Mouse (Mus musculus) skeletal muscle tissue, postnatal 0 days (tissue): ENCODE data around the gene Mier2. TPM values are rescaled to one million over a fixed set of nuclear protein-coding genes. Genes with fewer than 3 reads are reported as not detected.

Experiments used
- microRNA-seq, 2 experiments: library from miRNA; unstranded; fragments of <30 nt; microRNA quantifications; one replicate each; pipeline ENCODE4; 2016
- polyA plus RNA-seq: library from polyadenylated mRNA; unstranded; fragments of >200 nt; fragmentation: Nextera tagmentation; extraction: Ambion mirVana; gene quantifications from 2 replicates; pipeline ENCODE4 v1.2.1, GENCODE M21; 2015

Mier2 gene
- polyA plus RNA-seq: 20.8 and 20.9 TPM in 2 replicates

GRCm38 (mm10) chr10:79554330-79555237 is at the start of gene Mier2:
TSS of gene Mier2 (minus strand) at chr10:79555199.

GRCm38 (mm10) chr10:79587061-79587751 is 32.2 kb upstream of the Mier2 start, which contains the start of gene Theg:
TSS of gene Theg (minus strand) at chr10:79587331.

GRCm38 (mm10) chr10:79533126-79533911 is 21.7 kb downstream of the Mier2 start, which contains the start of gene Plpp2:
TSS of gene Plpp2 (minus strand) at chr10:79533796.

Small RNA genes within 50 kb of the gene (microRNA-seq; reads per million reads assigned to microRNA genes)
- 0 reads per million in 2 experiments for gene Mir6909

Other genes starting within 250 kb of the Mier2 start
- gene Vmn2r82, start 198.7 kb downstream of the Mier2 start, polyA plus RNA-seq: not detected in 2 replicates
- gene Vmn2r83, start 86.5 kb downstream of the Mier2 start, polyA plus RNA-seq: not detected in 2 replicates
- 2.2 and 3.5 TPM in 2 replicates for gene Plpp2, start 21.4 kb downstream of the Mier2 start, polyA plus RNA-seq
- not detected in 2 replicates for gene Theg, start 32.1 kb upstream of the Mier2 start, polyA plus RNA-seq
- gene C2cd4c, start 58.8 kb upstream of the Mier2 start, polyA plus RNA-seq: not detected in 2 replicates
- 1.3 and 1.8 TPM in 2 replicates for gene Shc2, start 82.7 kb upstream of the Mier2 start, polyA plus RNA-seq
- gene Odf3l2, start 90.5 kb upstream of the Mier2 start, polyA plus RNA-seq: 0.13 TPM in 1 of 2 replicates, not detected in the other
- gene Madcam1, start 109.4 kb upstream of the Mier2 start, polyA plus RNA-seq: 0.77 and 1.5 TPM in 2 replicates
- 36.8 and 43.0 TPM in 2 replicates for gene Tpgs1, start 114.2 kb upstream of the Mier2 start, polyA plus RNA-seq
- 329 and 340 TPM in 2 replicates for gene Cdc34, start 127.0 kb upstream of the Mier2 start, polyA plus RNA-seq
- 0.26 and 0.43 TPM in 2 replicates for gene Gzmm, start 133.8 kb upstream of the Mier2 start, polyA plus RNA-seq
- 614 and 720 TPM in 2 replicates for gene Bsg, start 149.3 kb upstream of the Mier2 start, polyA plus RNA-seq
- 0.04 and 0.10 TPM in 2 replicates for gene Hcn2, start 161.4 kb upstream of the Mier2 start, polyA plus RNA-seq
- 22.6 and 26.4 TPM in 2 replicates for gene Polrmt, start 191.4 kb upstream of the Mier2 start, polyA plus RNA-seq
- gene Fgf22, start 199.9 kb upstream of the Mier2 start, polyA plus RNA-seq: 0.14 and 0.51 TPM in 2 replicates
- gene Rnf126, start 211.8 kb upstream of the Mier2 start, polyA plus RNA-seq: 58.3 and 61.0 TPM in 2 replicates
- 3.3 and 3.8 TPM in 2 replicates for gene Fstl3, start 222.1 kb upstream of the Mier2 start, polyA plus RNA-seq
- not detected in 2 replicates for gene Prss57, start 235.8 kb upstream of the Mier2 start, polyA plus RNA-seq
- 22.3 and 27.1 TPM in 2 replicates for gene Palm, start 238.4 kb upstream of the Mier2 start, polyA plus RNA-seq